Mouse (Mus musculus): ENCODE measurements around the gene Itpr2.

GRCm38 (mm10) chr6:146497866-146498265, 4.2 kb downstream of the Itpr2 start:
- TF ChIP-seq CTCF (IDR thresholded peaks at IDR 0.05; ENCODE audit: extremely low read depth, insufficient read length, insufficient replicate concordance, low read depth, low read length) (no peak), POLR2A (IDR thresholded peaks at IDR 0.05; ENCODE audit: low read depth, low read length) (no peak)
